Mouse (Mus musculus): ENCODE data around the gene Myl3. TPM values are rescaled to one million over a fixed set of nuclear protein-coding genes. Genes with fewer than 3 reads are reported as not detected.

Gene Myl3
- polyA plus RNA-seq, 1 experiment, result 0.22 TPM

GRCm38 (mm10) chr9:110762763-110763162 lies 21.1 kb downstream of the Myl3 start:
- Histone ChIP-seq H3K36me3 (ENCODE audit: control insufficient read depth, insufficient read depth) (no peaks in the 10 kb centered on the region), H3K4me2 (ENCODE audit: low read depth) (no peak overlapping the region), H3ac (ENCODE audit: control insufficient read depth, insufficient read length) (no peak overlapping the region), H3K79me2 (ENCODE audit: control insufficient read depth, insufficient read depth) (no peaks in the 10 kb centered on the region), H3K4me3 (no peak overlapping the region), H3K27me3 (ENCODE audit: control insufficient read depth, insufficient read depth, insufficient read length) (peaks cover 41% of the 10 kb centered on the region)
- TF ChIP-seq REST (IDR thresholded peaks at IDR 0.05; ENCODE audit: insufficient read depth, insufficient read length) (no peak), TCF3 (IDR thresholded peaks at IDR 0.05; ENCODE audit: insufficient read length, low read depth) (no peak), POLR2A (IDR thresholded peaks at IDR 0.05; ENCODE audit: insufficient read length, low read depth) (no peak), E2F4 (IDR thresholded peaks at IDR 0.05; ENCODE audit: insufficient read depth) (no peak), CEBPB (IDR thresholded peaks at IDR 0.05; ENCODE audit: insufficient read depth, poor library complexity, severe bottlenecking) (no peak)

GRCm38 (mm10) chr9:110763405-110763804 lies 21.7 kb downstream of the Myl3 start:
- no peak overlapping the region for H3ac ChIP-seq (ENCODE audit: control insufficient read depth, insufficient read length)
- no peak overlapping the region for H3K4me3 ChIP-seq
- H3K36me3 ChIP-seq (ENCODE audit: control insufficient read depth, insufficient read depth), result no peaks in the 10 kb centered on the region
- H3K79me2 ChIP-seq (ENCODE audit: control insufficient read depth, insufficient read depth), result no peaks in the 10 kb centered on the region
- H3K4me2 ChIP-seq (ENCODE audit: low read depth), result no peak overlapping the region
- peaks cover 46% of the 10 kb centered on the region for H3K27me3 ChIP-seq (ENCODE audit: control insufficient read depth, insufficient read depth, insufficient read length)
- TF ChIP-seq USF1 (IDR thresholded peaks at IDR 0.05; ENCODE audit: low read depth) (no peak), POLR2A (IDR thresholded peaks at IDR 0.05; ENCODE audit: insufficient read length, low read depth) (no peak), E2F4 (IDR thresholded peaks at IDR 0.05; ENCODE audit: insufficient read depth) (no peak), MAX (IDR thresholded peaks at IDR 0.05; ENCODE audit: low read depth) (no peak), TCF3 (IDR thresholded peaks at IDR 0.05; ENCODE audit: insufficient read length, low read depth) (no peak), CEBPB (IDR thresholded peaks at IDR 0.05; ENCODE audit: insufficient read depth, poor library complexity, severe bottlenecking) (no peak), MYOG (IDR thresholded peaks at IDR 0.05; ENCODE audit: control insufficient read depth in 1 of 3, insufficient read depth in 1 of 3, insufficient read length in 2 of 3, low read depth in 2 of 3) (no peak), TCF12 (IDR thresholded peaks at IDR 0.05; ENCODE audit: insufficient read depth, poor library complexity, severe bottlenecking) (no peak), MYOD1 (IDR thresholded peaks at IDR 0.05; ENCODE audit: control insufficient read depth in 1 of 3, insufficient read length in 2 of 3, low read depth in 2 of 3) (no peak), REST (IDR thresholded peaks at IDR 0.05; ENCODE audit: insufficient read depth, insufficient read length) (no peak), POLR2AphosphoS2 (IDR thresholded peaks at IDR 0.05; ENCODE audit: insufficient read length, low read depth) (no peak), SRF (IDR thresholded peaks at IDR 0.05; ENCODE audit: control insufficient read depth, insufficient read length, low read depth) (no peak)

DNA sequence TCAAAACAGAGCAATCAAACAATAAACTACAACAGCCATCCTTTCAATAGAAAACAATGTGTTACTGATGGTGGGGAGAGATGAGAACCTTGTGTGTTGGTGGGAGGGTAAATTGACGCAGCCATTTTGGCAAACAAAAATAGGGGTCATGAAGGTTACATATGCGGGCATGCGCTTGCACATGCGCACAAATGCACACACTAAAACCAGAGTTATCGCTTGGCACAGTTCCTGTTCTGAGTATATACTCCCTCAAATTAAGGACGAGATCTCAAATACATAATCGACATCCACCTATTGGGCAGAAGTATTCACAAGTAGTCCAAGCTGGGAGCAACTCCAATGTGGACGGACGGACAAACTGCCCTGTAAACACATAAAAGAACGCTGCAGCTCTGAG lies 30.7 kb downstream of the Myl3 start:
- no peak overlapping the region for H3ac ChIP-seq (ENCODE audit: control insufficient read depth, insufficient read length)

GRCm38 (mm10) chr9:110774403-110775268 lies 33.0 kb downstream of the Myl3 start:
- H3K4me3 ChIP-seq, result no peak overlapping the region
- H3K79me2 ChIP-seq (ENCODE audit: control insufficient read depth, insufficient read depth), result no peaks in the 10 kb centered on the region
- no peak for TF ChIP-seq TCF12 (IDR thresholded peaks at IDR 0.05; ENCODE audit: insufficient read depth, poor library complexity, severe bottlenecking)
- no peak for TF ChIP-seq E2F4 (IDR thresholded peaks at IDR 0.05; ENCODE audit: insufficient read depth)
- TF ChIP-seq CEBPB (IDR thresholded peaks at IDR 0.05; ENCODE audit: insufficient read depth, poor library complexity, severe bottlenecking), result no peak
- TF ChIP-seq MYOG (IDR thresholded peaks at IDR 0.05; ENCODE audit: control insufficient read depth in 1 of 3, insufficient read depth in 1 of 3, insufficient read length in 2 of 3, low read depth in 2 of 3), result no peak
- no peak for TF ChIP-seq SRF (IDR thresholded peaks at IDR 0.05; ENCODE audit: control insufficient read depth, insufficient read length, low read depth)
- no peak for TF ChIP-seq POLR2AphosphoS2 (IDR thresholded peaks at IDR 0.05; ENCODE audit: insufficient read length, low read depth)
- no peak for TF ChIP-seq MAX (IDR thresholded peaks at IDR 0.05; ENCODE audit: low read depth)
- H3ac ChIP-seq (ENCODE audit: control insufficient read depth, insufficient read length), result no peak overlapping the region
- no peaks in the 10 kb centered on the region for H3K36me3 ChIP-seq (ENCODE audit: control insufficient read depth, insufficient read depth)
- H3K4me2 ChIP-seq (ENCODE audit: low read depth), result no peak overlapping the region
- H3K27me3 ChIP-seq (ENCODE audit: control insufficient read depth, insufficient read depth, insufficient read length), result peaks cover 50% of the 10 kb centered on the region

More for the DNA sequence above, 30.7 kb downstream of the Myl3 start:
- Histone ChIP-seq H3K27me3 (ENCODE audit: control insufficient read depth, insufficient read depth, insufficient read length) (peaks cover 57% of the 10 kb centered on the region), H3K36me3 (ENCODE audit: control insufficient read depth, insufficient read depth) (no peaks in the 10 kb centered on the region), H3K4me3 (no peak overlapping the region), H3K4me2 (ENCODE audit: low read depth) (no peak overlapping the region), H3K79me2 (ENCODE audit: control insufficient read depth, insufficient read depth) (no peaks in the 10 kb centered on the region)
- no peak for TF ChIP-seq CEBPB (IDR thresholded peaks at IDR 0.05; ENCODE audit: insufficient read depth, poor library complexity, severe bottlenecking)
- no peak for TF ChIP-seq USF1 (IDR thresholded peaks at IDR 0.05; ENCODE audit: low read depth)
- no peak for TF ChIP-seq E2F4 (IDR thresholded peaks at IDR 0.05; ENCODE audit: insufficient read depth)
- TF ChIP-seq POLR2A (IDR thresholded peaks at IDR 0.05; ENCODE audit: insufficient read length, low read depth), result no peak
- no peak for TF ChIP-seq SRF (IDR thresholded peaks at IDR 0.05; ENCODE audit: control insufficient read depth, insufficient read length, low read depth)
- TF ChIP-seq MAX (IDR thresholded peaks at IDR 0.05; ENCODE audit: low read depth), result no peak
- no peak for TF ChIP-seq TCF3 (IDR thresholded peaks at IDR 0.05; ENCODE audit: insufficient read length, low read depth)
- no peak for TF ChIP-seq MYOG (IDR thresholded peaks at IDR 0.05; ENCODE audit: control insufficient read depth in 1 of 3, insufficient read depth in 1 of 3, insufficient read length in 2 of 3, low read depth in 2 of 3)
- TF ChIP-seq POLR2AphosphoS2 (IDR thresholded peaks at IDR 0.05; ENCODE audit: insufficient read length, low read depth), result no peak
- no peak for TF ChIP-seq MYOD1 (IDR thresholded peaks at IDR 0.05; ENCODE audit: control insufficient read depth in 1 of 3, insufficient read length in 2 of 3, low read depth in 2 of 3)
- TF ChIP-seq TCF12 (IDR thresholded peaks at IDR 0.05; ENCODE audit: insufficient read depth, poor library complexity, severe bottlenecking), result no peak
- TF ChIP-seq REST (IDR thresholded peaks at IDR 0.05; ENCODE audit: insufficient read depth, insufficient read length), result no peak
